Mouse (Mus musculus): ENCODE measurements around the gene Rsad1. TPM values are rescaled to one million over a fixed set of nuclear protein-coding genes. Genes with fewer than 3 reads are reported as not detected.

Gene Rsad1
- total RNA-seq, 2 experiments from 2014 or later = 10.5 to 13.4 TPM

DNA sequence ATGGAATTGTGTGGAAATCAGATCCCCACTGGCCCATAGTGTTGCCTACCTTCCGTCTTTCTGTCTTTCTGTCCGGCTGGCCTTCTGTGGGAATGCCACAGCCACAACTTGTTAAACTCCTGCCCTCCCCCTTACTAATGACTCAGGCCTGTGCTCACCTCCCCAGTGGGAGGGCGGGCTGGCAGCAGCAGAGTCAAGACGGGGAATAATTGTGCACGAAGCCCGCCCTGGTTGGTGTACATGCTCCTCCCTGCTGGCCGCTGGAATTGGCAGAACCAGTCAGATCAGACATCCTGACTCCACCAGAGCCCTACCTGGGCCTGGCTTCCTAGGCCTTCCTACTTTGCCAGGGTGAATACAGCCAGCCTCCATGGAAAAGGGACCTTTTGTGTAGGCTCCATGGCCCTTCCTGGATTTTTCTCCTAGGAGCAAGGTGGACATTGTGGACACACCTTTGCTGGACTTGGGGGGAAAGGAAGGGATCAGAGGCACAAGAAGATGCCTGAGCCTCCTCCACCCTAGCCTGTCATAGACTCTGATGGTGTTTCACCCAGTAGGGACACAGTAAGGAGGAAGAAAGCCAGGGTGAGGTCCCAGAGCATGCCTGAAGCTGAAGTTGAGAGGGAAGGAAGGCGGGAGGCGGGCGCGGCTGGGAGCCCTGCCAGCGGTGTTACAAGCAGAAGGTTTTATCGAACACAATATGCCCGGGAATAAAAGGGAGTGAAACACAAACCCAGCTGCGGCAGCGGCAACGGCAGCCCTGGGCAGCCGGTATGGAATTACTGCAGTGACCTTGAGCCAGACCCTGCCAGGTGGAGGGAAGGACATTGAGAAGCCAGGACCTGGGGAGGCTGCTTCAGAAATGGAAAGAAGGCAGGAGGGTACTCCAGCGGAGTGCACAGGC is 50.7 kb downstream of the Rsad1 start:
- DNase-seq (ENCODE audit: low spot score in 2 of 2) = peak; percentile 56 to 57

DNA sequence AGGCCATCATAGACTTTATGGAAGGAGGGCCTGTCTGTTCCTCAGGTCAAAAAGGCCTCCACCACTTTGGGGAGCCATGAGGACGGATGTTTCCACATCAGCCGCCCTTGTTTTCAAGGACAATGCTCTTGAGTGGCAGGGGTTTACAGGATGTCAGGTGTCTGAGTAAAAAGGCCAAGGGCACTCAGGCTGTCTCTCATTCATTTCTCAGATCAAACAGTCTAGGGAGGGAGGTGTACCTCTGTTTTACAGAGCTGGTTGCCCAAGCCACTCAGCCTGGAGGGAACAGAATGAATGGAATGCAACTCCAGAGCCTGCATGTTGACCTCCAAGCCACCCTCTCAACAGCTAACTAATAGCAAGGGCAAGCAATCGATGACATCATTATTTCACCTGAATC is 53.6 kb downstream of the Rsad1 start:
- no peak for DNase-seq (ENCODE audit: low spot score in 2 of 2)

- DNase-seq (ENCODE audit: low spot score in 2 of 2) = no peak
Measured at GRCm38 (mm10) chr11:94491749-94492099, 57.3 kb downstream of the Rsad1 start.

DNA sequence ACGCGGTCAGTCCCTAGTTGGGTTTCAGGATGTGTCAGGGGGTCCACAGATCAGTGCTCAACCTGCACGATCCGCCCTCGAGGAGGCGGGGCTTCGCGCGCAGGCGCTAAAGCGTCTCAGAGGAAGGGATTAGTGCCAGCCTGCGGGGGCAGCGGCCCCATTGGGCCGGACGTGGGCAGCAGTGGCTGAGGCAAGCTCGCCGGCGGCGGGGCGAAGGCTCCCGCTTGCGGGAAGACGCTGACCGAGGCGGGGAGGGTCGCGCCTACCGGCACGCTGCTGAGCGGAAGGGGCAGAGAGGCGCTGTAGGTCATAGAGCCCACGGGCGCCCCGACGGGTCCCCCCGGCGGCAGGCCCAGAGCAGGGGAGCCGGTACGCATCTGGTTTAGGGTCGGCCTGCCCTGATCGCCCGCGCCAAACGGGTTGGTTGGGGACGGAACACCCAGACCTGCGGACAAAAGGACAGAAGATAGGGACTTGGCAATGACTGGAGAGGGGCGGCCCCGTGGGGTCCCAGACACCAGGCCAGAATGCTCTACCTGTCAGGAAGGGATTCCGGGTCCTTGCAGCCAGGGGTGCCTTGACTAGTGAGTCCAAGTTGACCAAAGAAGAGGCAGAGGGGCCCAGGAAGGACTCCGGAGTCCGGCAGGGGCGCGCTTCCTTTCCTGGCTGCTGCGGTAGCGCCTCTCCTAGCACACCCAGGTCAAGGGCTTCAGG is 57.9 kb downstream of the Rsad1 start:
- DNase-seq (ENCODE audit: low spot score in 2 of 2) = peak in 1 of 2 experiments; percentile 52

Other genes with a start within 250 kb of the Rsad1 start
- gene Luc7l3, start 227.3 kb downstream of the Rsad1 start, total RNA-seq (2021) = 100 to 1,000 TPM; 110 to 111 TPM
- 100 to 1,000 TPM; 123 to 141 TPM for gene Ankrd40, start 221.3 kb downstream of the Rsad1 start, total RNA-seq (2021)
- gene Abcc3, start 156.3 kb downstream of the Rsad1 start, total RNA-seq (2021) = 1 to 10 TPM; 2.5 to 3.7 TPM
- gene Cacna1g, start 75.1 kb downstream of the Rsad1 start, total RNA-seq (2021) = 10 to 100 TPM; 72.0 to 86.1 TPM
- not detected for gene Spata20, start 63.1 kb downstream of the Rsad1 start, total RNA-seq (2021)
- gene Epn3, start 49.3 kb downstream of the Rsad1 start, total RNA-seq (2021) = 1 to 10 TPM in 1 of 2 experiments, under 1 TPM in 1; 0.84 to 2.0 TPM
- 1 to 10 TPM; 5.7 to 7.8 TPM for gene Mycbpap, start 27.5 kb downstream of the Rsad1 start, total RNA-seq (2021)
- not detected for gene Chad, start 15.8 kb upstream of the Rsad1 start, total RNA-seq (2021)
- gene Acsf2, start 52.6 kb upstream of the Rsad1 start, total RNA-seq (2021) = 10 to 100 TPM; 14.1 to 14.9 TPM
- gene Lrrc59, start 80.5 kb upstream of the Rsad1 start, total RNA-seq (2021) = 10 to 100 TPM; 96.2 to 98.0 TPM
- gene Mrpl27, start 104.5 kb upstream of the Rsad1 start, total RNA-seq (2021) = 10 to 100 TPM; 70.9 to 73.3 TPM
- not detected for gene Eme1, start 104.7 kb upstream of the Rsad1 start, total RNA-seq (2021)
- gene Xylt2, start 128.3 kb upstream of the Rsad1 start, total RNA-seq (2021) = 10 to 100 TPM; 20.7 to 22.6 TPM
- not detected for gene Gm11541, start 155.2 kb upstream of the Rsad1 start, total RNA-seq (2021)
- gene Cdc34b, start 192.5 kb upstream of the Rsad1 start, total RNA-seq (2021) = under 1 TPM in 1 of 2 experiments, not detected in 1; 0.75 TPM
- not detected for gene Tmem92, start 233.4 kb upstream of the Rsad1 start, total RNA-seq (2021)

All from left cerebral cortex, adult 18-20 months (tissue).